Mouse (Mus musculus): ENCODE measurements around the gene Cd209g. TPM values are rescaled to one million over a fixed set of nuclear protein-coding genes. Genes with fewer than 3 reads are reported as not detected.

Cd209g gene
- total and polyA plus RNA-seq, 3 experiments: 0.23 to 2.1 TPM; not detected in 1

GRCm38 (mm10) chr8:4166881-4167525 is 33.1 kb downstream of the Cd209g start:
- TF ChIP-seq EP300 (IDR thresholded peaks at IDR 0.05; ENCODE audit: insufficient read depth, low read depth, low read length): no peak
- TF ChIP-seq POLR2A (IDR thresholded peaks at IDR 0.05; ENCODE audit: insufficient read depth, low read depth, low read length): no peak
- no peak for TF ChIP-seq CTCF (IDR thresholded peaks at IDR 0.05)
- no peaks in the 10 kb centered on the region for H3K27me3 ChIP-seq (ENCODE audit: control insufficient read depth, insufficient read depth, low read length)
- H3K4me3 ChIP-seq: peak overlapping the region; percentile 87
- H3K9ac ChIP-seq (ENCODE audit: low read depth, low read length): peak overlapping the region; percentile 89
- DNase-seq: no peak
- H3K79me2 ChIP-seq (replicated peaks; ENCODE audit: control insufficient read depth, insufficient read depth, low read length): 0 out of 2 replicates have a peak, but pooled peaks cover 1% of the 10 kb centered on the region
- intact Hi-C loops (cut with DNase I): loop anchor here (5.0 to 10.0 kb wide), 5 partner anchors 70 to 510 kb away; partner anchors contain the start of genes Ccl25, Elavl1, Gm49320 and Map2k7
- WGBS: 9% methylated on average over 10 of the region's 10 CpGs
- H3K27ac ChIP-seq: peak overlapping the region; percentile 73
- no peaks in the 10 kb centered on the region for H3K36me3 ChIP-seq (ENCODE audit: control insufficient read depth, insufficient read depth, low read length)
- no peaks in the 10 kb centered on the region; the same call in 1 of the 2 replicates for H3K4me1 ChIP-seq (ENCODE audit: control insufficient read depth, insufficient read depth, low read length)

- TF ChIP-seq POLR2A (IDR thresholded peaks at IDR 0.05; ENCODE audit: insufficient read depth, low read depth, low read length) (no peak), EP300 (IDR thresholded peaks at IDR 0.05; ENCODE audit: insufficient read depth, low read depth, low read length) (no peak), CTCF (IDR thresholded peaks at IDR 0.05) (no peak)
- Histone ChIP-seq H3K36me3 (ENCODE audit: control insufficient read depth, insufficient read depth, low read length) (no peaks in the 10 kb centered on the region), H3K27ac (no peak overlapping the region), H3K27me3 (ENCODE audit: control insufficient read depth, insufficient read depth, low read length) (no peaks in the 10 kb centered on the region), H3K4me3 (no peak overlapping the region), H3K9ac (ENCODE audit: low read depth, low read length) (no peak overlapping the region), H3K79me2 (replicated peaks; ENCODE audit: control insufficient read depth, insufficient read depth, low read length) (0 out of 2 replicates have a peak, but pooled peaks cover 1% of the 10 kb centered on the region), H3K4me1 (ENCODE audit: control insufficient read depth, insufficient read depth, low read length) (no peaks in the 10 kb centered on the region; the same call in 1 of the 2 replicates)
- DNase-seq: no peak
- intact Hi-C loops (cut with DNase I): loop anchor here (5.0 to 10.0 kb wide), 5 partner anchors 69 to 509 kb away; partner anchors contain the start of genes Ccl25, Elavl1, Gm49320 and Map2k7
- WGBS: 90% methylated on average over 1 of the region's 1 CpGs
Measured at GRCm38 (mm10) chr8:4167918-4168317, 34.0 kb downstream of the Cd209g start.

GRCm38 (mm10) chr8:4172486-4172885 is 38.6 kb downstream of the Cd209g start:
- Histone ChIP-seq H3K4me3 (no peak overlapping the region), H3K27ac (no peak overlapping the region), H3K36me3 (ENCODE audit: control insufficient read depth, insufficient read depth, low read length) (no peaks in the 10 kb centered on the region), H3K79me2 (replicated peaks; ENCODE audit: control insufficient read depth, insufficient read depth, low read length) (0 out of 2 replicates have a peak, but pooled peaks cover 1% of the 10 kb centered on the region), H3K9ac (ENCODE audit: low read depth, low read length) (no peak overlapping the region), H3K27me3 (ENCODE audit: control insufficient read depth, insufficient read depth, low read length) (no peaks in the 10 kb centered on the region), H3K4me1 (ENCODE audit: control insufficient read depth, insufficient read depth, low read length) (no peaks in the 10 kb centered on the region)
- WGBS: 69% methylated on average over 3 of the region's 3 CpGs
- intact Hi-C loops (cut with DNase I): no loop called here
- DNase-seq: no peak
- TF ChIP-seq POLR2A (IDR thresholded peaks at IDR 0.05; ENCODE audit: insufficient read depth, low read depth, low read length) (no peak), CTCF (IDR thresholded peaks at IDR 0.05) (no peak), EP300 (IDR thresholded peaks at IDR 0.05; ENCODE audit: insufficient read depth, low read depth, low read length) (no peak)

- intact Hi-C loops (cut with DNase I): no loop called here
- no peaks in the 10 kb centered on the region for H3K4me1 ChIP-seq (ENCODE audit: control insufficient read depth, insufficient read depth, low read length)
- H3K27me3 ChIP-seq (ENCODE audit: control insufficient read depth, insufficient read depth, low read length): no peaks in the 10 kb centered on the region
- no peak overlapping the region for H3K9ac ChIP-seq (ENCODE audit: low read depth, low read length)
- H3K36me3 ChIP-seq (ENCODE audit: control insufficient read depth, insufficient read depth, low read length): no peaks in the 10 kb centered on the region
- WGBS: 88% methylated on average over 2 of the region's 2 CpGs
- no peak for DNase-seq
- TF ChIP-seq POLR2A (IDR thresholded peaks at IDR 0.05; ENCODE audit: insufficient read depth, low read depth, low read length) (no peak), EP300 (IDR thresholded peaks at IDR 0.05; ENCODE audit: insufficient read depth, low read depth, low read length) (no peak), CTCF (IDR thresholded peaks at IDR 0.05) (no peak)
- H3K4me3 ChIP-seq: no peak overlapping the region
- no peaks in the 10 kb centered on the region for H3K79me2 ChIP-seq (replicated peaks; ENCODE audit: control insufficient read depth, insufficient read depth, low read length)
- no peak overlapping the region for H3K27ac ChIP-seq
Measured at GRCm38 (mm10) chr8:4174018-4174417, 40.1 kb downstream of the Cd209g start.

- intact Hi-C loops (cut with DNase I): no loop called here
- Histone ChIP-seq H3K27ac (no peak overlapping the region), H3K4me1 (ENCODE audit: control insufficient read depth, insufficient read depth, low read length) (no peaks in the 10 kb centered on the region), H3K36me3 (ENCODE audit: control insufficient read depth, insufficient read depth, low read length) (no peaks in the 10 kb centered on the region), H3K27me3 (ENCODE audit: control insufficient read depth, insufficient read depth, low read length) (no peaks in the 10 kb centered on the region), H3K4me3 (no peak overlapping the region), H3K9ac (ENCODE audit: low read depth, low read length) (no peak overlapping the region), H3K79me2 (replicated peaks; ENCODE audit: control insufficient read depth, insufficient read depth, low read length) (no peaks in the 10 kb centered on the region)
- no peak for TF ChIP-seq POLR2A (IDR thresholded peaks at IDR 0.05; ENCODE audit: insufficient read depth, low read depth, low read length)
- TF ChIP-seq CTCF (IDR thresholded peaks at IDR 0.05): no peak
- TF ChIP-seq EP300 (IDR thresholded peaks at IDR 0.05; ENCODE audit: insufficient read depth, low read depth, low read length): no peak
- 84% methylated on average over 8 of the region's 8 CpGs for WGBS
- DNase-seq: no peak
Measured at GRCm38 (mm10) chr8:4183409-4183808, 49.5 kb downstream of the Cd209g start.

GRCm38 (mm10) chr8:4186151-4186550 is 52.3 kb downstream of the Cd209g start:
- H3K9ac ChIP-seq (ENCODE audit: low read depth, low read length): no peak overlapping the region

More at GRCm38 (mm10) chr8:4186151-4186550, 52.3 kb downstream of the Cd209g start:
- Histone ChIP-seq H3K27me3 (ENCODE audit: control insufficient read depth, insufficient read depth, low read length) (no peaks in the 10 kb centered on the region), H3K79me2 (replicated peaks; ENCODE audit: control insufficient read depth, insufficient read depth, low read length) (no peaks in the 10 kb centered on the region), H3K4me1 (ENCODE audit: control insufficient read depth, insufficient read depth, low read length) (no peaks in the 10 kb centered on the region), H3K36me3 (ENCODE audit: control insufficient read depth, insufficient read depth, low read length) (no peaks in the 10 kb centered on the region), H3K4me3 (no peak overlapping the region), H3K27ac (no peak overlapping the region)
- intact Hi-C loops (cut with DNase I): no loop called here
- no peak for TF ChIP-seq EP300 (IDR thresholded peaks at IDR 0.05; ENCODE audit: insufficient read depth, low read depth, low read length)
- no peak for TF ChIP-seq POLR2A (IDR thresholded peaks at IDR 0.05; ENCODE audit: insufficient read depth, low read depth, low read length)
- no peak for TF ChIP-seq CTCF (IDR thresholded peaks at IDR 0.05)
- 98% methylated on average over 2 of the region's 2 CpGs for WGBS
- DNase-seq: no peak

Other genes with a start within 250 kb of the Cd209g start
- gene Cd209b, start 207.3 kb upstream of the Cd209g start, total RNA-seq (2021): 1 to 10 TPM in 1 of 2 experiments, under 1 TPM in 1; 0.55 to 1.0 TPM
- 0.21 and 0.50 TPM in 2 replicates for gene Cd209b, start 207.3 kb upstream of the Cd209g start, polyA plus RNA-seq (2012; rRNA removed)
- under 1 TPM in 1 of 2 experiments, not detected in 1; 0.34 TPM for gene Cd209c, start 179.4 kb upstream of the Cd209g start, total RNA-seq (2021)
- 0.16 TPM in 1 of 2 replicates, not detected in the other for gene Cd209c, start 179.4 kb upstream of the Cd209g start, polyA plus RNA-seq (2012; rRNA removed)
- 1 to 10 TPM in 1 of 2 experiments, under 1 TPM in 1; 0.60 to 1.1 TPM for gene Cd209f, start 28.3 kb upstream of the Cd209g start, total RNA-seq (2021)
- gene Cd209f, start 28.3 kb upstream of the Cd209g start, polyA plus RNA-seq (2012; rRNA removed): 1.4 and 2.3 TPM in 2 replicates
- 10 to 100 TPM; 20.6 to 22.3 TPM for gene Evi5l, start 32.5 kb downstream of the Cd209g start, total RNA-seq (2021)
- 20.2 and 27.3 TPM in 2 replicates for gene Evi5l, start 32.5 kb downstream of the Cd209g start, polyA plus RNA-seq (2012; rRNA removed)
- under 1 TPM in 1 of 2 experiments, not detected in 1; 0.05 TPM for gene Prr36, start 83.4 kb downstream of the Cd209g start, total RNA-seq (2021)
- 0.04 TPM in 1 of 2 replicates, not detected in the other for gene Prr36, start 83.4 kb downstream of the Cd209g start, polyA plus RNA-seq (2012; rRNA removed)
- gene Lrrc8e, start 92.7 kb downstream of the Cd209g start, total RNA-seq (2021): under 1 TPM; 0.37 to 0.52 TPM
- gene Lrrc8e, start 92.7 kb downstream of the Cd209g start, polyA plus RNA-seq (2012; rRNA removed): 0.09 and 0.29 TPM in 2 replicates
- gene Map2k7, start 104.6 kb downstream of the Cd209g start, total RNA-seq (2021): 10 to 100 TPM; 63.8 to 65.9 TPM
- 27.8 and 53.1 TPM in 2 replicates for gene Map2k7, start 104.6 kb downstream of the Cd209g start, polyA plus RNA-seq (2012; rRNA removed)
- under 1 TPM in 1 of 2 experiments, not detected in 1; 0.45 TPM for gene Gm49320, start 104.8 kb downstream of the Cd209g start, total RNA-seq (2021)
- gene Gm49320, start 104.8 kb downstream of the Cd209g start, polyA plus RNA-seq (2012; rRNA removed): 0.64 and 2.6 TPM in 2 replicates
- 1 to 10 TPM; 2.7 to 3.8 TPM for gene Tgfbr3l, start 114.1 kb downstream of the Cd209g start, total RNA-seq (2021)
- 10.0 and 12.1 TPM in 2 replicates for gene Tgfbr3l, start 114.1 kb downstream of the Cd209g start, polyA plus RNA-seq (2012; rRNA removed)
- gene Snapc2, start 119.0 kb downstream of the Cd209g start, total RNA-seq (2021): 10 to 100 TPM; 14.7 to 16.2 TPM
- 18.5 and 38.1 TPM in 2 replicates for gene Snapc2, start 119.0 kb downstream of the Cd209g start, polyA plus RNA-seq (2012; rRNA removed)
- under 1 TPM; 0.60 to 0.91 TPM for gene Ctxn1, start 125.2 kb downstream of the Cd209g start, total RNA-seq (2021)
- 5.2 and 5.7 TPM in 2 replicates for gene Ctxn1, start 125.2 kb downstream of the Cd209g start, polyA plus RNA-seq (2012; rRNA removed)
- 100 to 1,000 TPM in 1 of 2 experiments, 10 to 100 TPM in 1; 92.4 to 105 TPM for gene Timm44, start 141.8 kb downstream of the Cd209g start, total RNA-seq (2021)
- 92.8 and 117 TPM in 2 replicates for gene Timm44, start 141.8 kb downstream of the Cd209g start, polyA plus RNA-seq (2012; rRNA removed)
- 1 to 10 TPM; 2.9 to 5.1 TPM for gene Ccl25, start 191.1 kb downstream of the Cd209g start, total RNA-seq (2021)
- 2.5 and 3.5 TPM in 2 replicates for gene Ccl25, start 191.1 kb downstream of the Cd209g start, polyA plus RNA-seq (2012; rRNA removed)
- 10 to 100 TPM; 60.0 to 61.1 TPM for gene Elavl1, start 191.3 kb downstream of the Cd209g start, total RNA-seq (2021)
- 25.9 and 32.5 TPM in 2 replicates for gene Elavl1, start 191.3 kb downstream of the Cd209g start, polyA plus RNA-seq (2012; rRNA removed)